15 mouse cellular contexts compared by ENCODE assay signal in the genomic region with DNA sequence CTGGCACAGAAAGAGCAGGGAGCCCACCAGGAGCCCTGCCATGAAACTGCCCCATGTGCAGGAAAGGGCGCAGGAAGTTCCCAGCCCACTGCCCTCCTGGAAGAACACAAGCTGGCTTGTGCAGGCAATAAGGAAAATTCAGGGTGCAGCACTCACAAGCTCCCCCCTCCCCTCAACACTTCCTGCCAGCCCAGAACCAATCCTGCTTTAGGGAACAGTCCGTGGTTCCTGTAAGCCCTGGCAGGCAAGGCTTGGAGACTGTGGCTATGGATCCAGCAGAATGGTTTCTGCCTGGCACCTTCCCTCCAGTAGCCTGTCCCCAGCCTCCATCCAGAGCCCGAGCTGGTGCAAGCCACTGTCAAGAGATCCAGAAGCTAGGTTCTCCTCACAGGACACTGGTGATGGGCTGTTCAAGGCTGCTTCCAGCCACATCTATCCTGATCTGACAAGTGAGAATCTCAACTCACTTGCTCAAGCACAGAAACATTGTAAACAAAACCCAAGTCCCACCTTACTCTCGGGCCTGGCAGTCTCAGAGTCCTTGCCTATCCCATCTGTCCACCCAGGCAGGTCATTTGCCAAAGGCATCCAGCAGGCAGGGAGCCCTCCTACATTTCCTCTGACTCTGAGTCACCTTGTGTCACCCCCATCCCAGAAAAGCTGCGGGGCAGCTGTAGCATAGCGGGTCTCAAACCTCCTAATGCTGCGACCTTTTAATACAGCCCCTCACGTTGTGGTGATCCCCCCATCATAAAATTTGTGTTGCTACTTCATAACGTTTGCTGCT. TPM values are rescaled to one million over a fixed set of nuclear protein-coding genes. Genes with fewer than 3 reads are reported as not detected.
DNase-seq lines count a peak whose midpoint lies in the region; ATAC-seq lines count a peak whose summit lies in the region.
"Had no signal": no experiment of that assay in that cellular context is flagged by ENCODE, and none has a peak within 500 bp of the region (broad histone marks: within the 10 kb centered on the region; RNA-seq: fewer than 3 reads in every experiment).

No protein-coding gene starts in this region.

- 80% methylated on average over 9 of the region's 9 CpGs for WGBS in midbrain, embryonic 15.5 days
- WGBS in midbrain, embryonic 14.5 days, result 85% methylated on average over 9 of the region's 9 CpGs
- WGBS in forebrain, embryonic 14.5 days, result 63% methylated on average over 9 of the region's 9 CpGs
- WGBS in midbrain, embryonic 16.5 days, result 83% methylated on average over 9 of the region's 9 CpGs
- 72% methylated on average over 9 of the region's 9 CpGs for whole genome bisulfite sequencing in heart, embryonic 10.5 days

- peak; percentile 57 to 64 for DNase-seq in cerebellum, postnatal 25 days
- DNase-seq in cerebellum, postnatal 4 days (ENCODE audit: low spot score in 2 of 2), result no peak
- no peak for DNase-seq in midbrain, embryonic 14.5 days
- DNase-seq in forebrain, embryonic 14.5 days (ENCODE audit: low spot score), result peak; percentile 38
- DNase-seq in adrenal gland, adult (ENCODE audit: inconsistent age in 2 of 2, low spot score in 1 of 2), result no peak
- no peak for DNase-seq in heart, embryonic 10.5 days (ENCODE audit: low spot score)
- DNase-seq: B cell, adult 2 months; kidney, postnatal 10 days; layer of hippocampus, postnatal 36 days had no signal

- no peaks in the 10 kb centered on the region for H3K36me3 ChIP-seq in midbrain, embryonic 15.5 days (replicated peaks)
- no peaks in the 10 kb centered on the region for H3K36me3 ChIP-seq in midbrain, embryonic 14.5 days (ENCODE audit: control insufficient read depth, insufficient read depth, low read length)
- H3K36me3 ChIP-seq in forebrain, embryonic 14.5 days (ENCODE audit: control insufficient read depth, insufficient read depth, low read length), result 0 out of 2 replicates have a peak, but pooled peaks cover 4% of the 10 kb centered on the region
- H3K36me3 ChIP-seq in midbrain, embryonic 16.5 days (ENCODE audit: control insufficient read depth, insufficient read depth, low read length), result no peaks in the 10 kb centered on the region; the same call in 1 of the 2 replicates
- H3K36me3 ChIP-seq in heart, embryonic 10.5 days, result no peaks in the 10 kb centered on the region
- H3K36me3 ChIP-seq: liver, embryonic 15.5 days had no signal

- no peaks in the 10 kb centered on the region for H3K27me3 ChIP-seq in midbrain, embryonic 15.5 days (replicated peaks)
- no peaks in the 10 kb centered on the region for H3K27me3 ChIP-seq in midbrain, embryonic 14.5 days (ENCODE audit: control insufficient read depth, insufficient read depth, low read length)
- no peaks in the 10 kb centered on the region for H3K27me3 ChIP-seq in forebrain, embryonic 14.5 days (replicated peaks; ENCODE audit: control insufficient read depth, insufficient read depth, low read length)
- H3K27me3 ChIP-seq in midbrain, embryonic 16.5 days (ENCODE audit: control insufficient read depth, insufficient read depth, low read depth, low read length), result no peaks in the 10 kb centered on the region
- no peaks in the 10 kb centered on the region for H3K27me3 ChIP-seq in heart, embryonic 10.5 days (ENCODE audit: insufficient read depth, poor library complexity, severe bottlenecking)
- H3K27me3 ChIP-seq: liver, embryonic 15.5 days had no signal

- no peak overlapping the region for H3K27ac ChIP-seq in midbrain, embryonic 15.5 days
- H3K27ac ChIP-seq in midbrain, embryonic 14.5 days (replicated peaks; ENCODE audit: low read depth, low read length), result no peak overlapping the region
- H3K27ac ChIP-seq in forebrain, embryonic 14.5 days (ENCODE audit: low read depth, low read length), result peak overlapping the region; percentile 61
- peak overlapping the region; percentile 54 for H3K27ac ChIP-seq in midbrain, embryonic 16.5 days (ENCODE audit: low read length)
- H3K27ac ChIP-seq in heart, embryonic 10.5 days, result no peak overlapping the region
- H3K27ac ChIP-seq: hindbrain, embryonic 14.5 days; liver, embryonic 15.5 days; macrophage had no signal

- peaks cover 26% of the 10 kb centered on the region for H3K4me1 ChIP-seq in midbrain, embryonic 15.5 days
- H3K4me1 ChIP-seq in midbrain, embryonic 14.5 days (ENCODE audit: control insufficient read depth, insufficient read depth, low read length), result peaks cover 17% of the 10 kb centered on the region; the same call in 1 of the 2 replicates
- H3K4me1 ChIP-seq in forebrain, embryonic 14.5 days (ENCODE audit: control insufficient read depth, insufficient read depth, low read length), result peaks cover 19% of the 10 kb centered on the region
- H3K4me1 ChIP-seq in midbrain, embryonic 16.5 days (ENCODE audit: control insufficient read depth, insufficient read depth, low read length), result peaks cover 9% of the 10 kb centered on the region; the same call in 1 of the 2 replicates
- H3K4me1 ChIP-seq in heart, embryonic 10.5 days, result peaks cover 6% of the 10 kb centered on the region
- H3K4me1 ChIP-seq: liver, embryonic 15.5 days had no signal

- no peak overlapping the region for H3K4me2 ChIP-seq in midbrain, embryonic 15.5 days
- H3K4me2 ChIP-seq in midbrain, embryonic 14.5 days (ENCODE audit: low read length), result no peak overlapping the region
- no peak overlapping the region for H3K4me2 ChIP-seq in forebrain, embryonic 14.5 days (ENCODE audit: low read length)
- H3K4me2 ChIP-seq in midbrain, embryonic 16.5 days (ENCODE audit: low read length), result no peak overlapping the region
- H3K4me2 ChIP-seq: heart, embryonic 11.5 days; hindbrain, embryonic 14.5 days; liver, embryonic 15.5 days had no signal

- ATAC-seq in midbrain, embryonic 15.5 days (replicated peaks), result 0 out of 2 replicates have a peak, but pooled peaks have one; percentile 24
- ATAC-seq in midbrain, embryonic 14.5 days (ENCODE audit: low FRiP score, low TSS enrichment), result no peak
- no peak; the same call in 1 of the 2 replicates for ATAC-seq in forebrain, embryonic 14.5 days
- no peak for ATAC-seq in midbrain, embryonic 16.5 days

- H3K9ac ChIP-seq in midbrain, embryonic 15.5 days, result no peak overlapping the region
- H3K9ac ChIP-seq in midbrain, embryonic 14.5 days (replicated peaks; ENCODE audit: low read length), result no peak overlapping the region
- H3K9ac ChIP-seq in forebrain, embryonic 14.5 days (ENCODE audit: low read length), result peak overlapping the region; percentile 38; the same call in 1 of the 2 replicates
- H3K9ac ChIP-seq in midbrain, embryonic 16.5 days (ENCODE audit: low read depth, low read length), result no peak overlapping the region
- H3K9ac ChIP-seq: liver, embryonic 15.5 days had no signal

- no peak overlapping the region for H3K4me3 ChIP-seq in midbrain, embryonic 15.5 days
- H3K4me3 ChIP-seq in midbrain, embryonic 14.5 days (replicated peaks; ENCODE audit: low read depth, low read length), result no peak overlapping the region
- no peak overlapping the region for H3K4me3 ChIP-seq in forebrain, embryonic 14.5 days (ENCODE audit: low read depth, low read length)
- no peak overlapping the region for H3K4me3 ChIP-seq in midbrain, embryonic 16.5 days (ENCODE audit: low read depth, low read length)
- no peak overlapping the region for H3K4me3 ChIP-seq in heart, embryonic 10.5 days
- H3K4me3 ChIP-seq: liver, embryonic 15.5 days had no signal

- H3K9me3 ChIP-seq in midbrain, embryonic 15.5 days, result 0 out of 2 replicates have a peak, but pooled peaks cover 5% of the 10 kb centered on the region
- no peaks in the 10 kb centered on the region for H3K9me3 ChIP-seq in midbrain, embryonic 14.5 days (ENCODE audit: control insufficient read depth, low read length)
- 0 out of 2 replicates have a peak, but pooled peaks cover 3% of the 10 kb centered on the region for H3K9me3 ChIP-seq in forebrain, embryonic 14.5 days (replicated peaks; ENCODE audit: control insufficient read depth, low read length)
- H3K9me3 ChIP-seq in midbrain, embryonic 16.5 days (replicated peaks; ENCODE audit: control insufficient read depth, low read length, poor library complexity, severe bottlenecking), result peaks cover 4% of the 10 kb centered on the region; the same call in 1 of the 2 replicates
- H3K9me3 ChIP-seq in heart, embryonic 10.5 days, result peaks cover 4% of the 10 kb centered on the region; the same call in 1 of the 2 replicates
- H3K9me3 ChIP-seq: liver, embryonic 15.5 days had no signal

RNA-seq across cellular contexts. Expression of a gene that starts 47.7 kb away (rescaled TPM):
- polyA plus RNA-seq in midbrain, embryonic 15.5 days (2015; fragmentation: Nextera tagmentation; extraction: Ambion mirVana), result 152 and 155 TPM in 2 replicates
- 92.7 and 116 TPM in 2 replicates for polyA plus RNA-seq in midbrain, embryonic 14.5 days (2014; fragmentation: Nextera tagmentation; extraction: Ambion mirVana)
- 63.3 and 76.8 TPM in 2 replicates for polyA plus RNA-seq in forebrain, embryonic 14.5 days (2014; fragmentation: Nextera tagmentation; extraction: Ambion mirVana)
- 165 and 194 TPM in 2 replicates for polyA plus RNA-seq in midbrain, embryonic 16.5 days (2015; fragmentation: Nextera tagmentation; extraction: Ambion mirVana)
- polyA plus RNA-seq in heart, embryonic 10.5 days (2016; fragmentation: Nextera tagmentation; extraction: Ambion mirVana), result 0.15 and 0.44 TPM in 2 replicates
- polyA plus RNA-seq: macrophage had no signal

Comparison
In these comparisons a context has a peak if more than half of its experiments do, and no peak if none do; other contexts are left out.
1. DNase-seq: peak in cerebellum, postnatal 25 days (2 of 2) and forebrain, embryonic 14.5 days (single experiment); none in cerebellum, postnatal 4 days (0 of 2), midbrain, embryonic 14.5 days (single experiment), adrenal gland, adult (0 of 2) and heart, embryonic 10.5 days (single experiment).
2. H3K27ac ChIP-seq: peak in forebrain, embryonic 14.5 days (single experiment) and midbrain, embryonic 16.5 days (single experiment); none in midbrain, embryonic 15.5 days (single experiment), midbrain, embryonic 14.5 days (single experiment) and heart, embryonic 10.5 days (single experiment).
3. RNA of a gene that starts 47.7 kb away (polyA plus RNA-seq): 165 to 194 TPM in midbrain, embryonic 16.5 days, 152 to 155 TPM in midbrain, embryonic 15.5 days, 92.7 to 116 TPM in midbrain, embryonic 14.5 days and 63.3 to 76.8 TPM in forebrain, embryonic 14.5 days; 0.15 to 0.44 TPM in heart, embryonic 10.5 days; every median in the first group is over 10 times any median in the second.